Mouse (Mus musculus) kidney, embryonic 16.5 days (tissue): Measurements from ENCODE around the gene Fcgr4. TPM values are rescaled to one million over a fixed set of nuclear protein-coding genes. Genes with fewer than 3 reads are reported as not detected.
"Not testable (repeated sequence)": the region's sequence is repeated elsewhere in the genome, so short reads cannot be mapped to it uniquely, and the experiment has no call there.

ENCODE experiments used
- ATAC-seq: fragments of 200-750 bp; cut with Nextera tagmentation; 2 replicates; pipeline ENCODE4 v1.8.0; 2017; ENCODE audit warnings: moderate TSS enrichment; ENCODE audit not compliant: low FRiP score, low TSS enrichment
- H3K27ac ChIP-seq: fragments of 300-500 bp; sonication (generic); 2 replicates; pipeline ENCODE4 v1.5.1; 2014; ENCODE audit warnings: low read length
- H3K27me3 ChIP-seq: fragments of 300-500 bp; sonication (generic); 2 replicates; pipeline ENCODE4 v1.6.1; 2014; ENCODE audit warnings: low read length, control low read depth, mixed read lengths; ENCODE audit not compliant: insufficient read depth
- H3K36me3 ChIP-seq: fragments of 300-500 bp; sonication (generic); 2 replicates; pipeline ENCODE4 v1.6.1; 2014; ENCODE audit warnings: low read length, control low read depth, mixed read lengths; ENCODE audit not compliant: insufficient read depth
- H3K4me1 ChIP-seq: fragments of 300-500 bp; sonication (generic); 2 replicates; pipeline ENCODE4 v1.6.1; 2014; ENCODE audit warnings: low read length, control low read depth, mixed read lengths; ENCODE audit not compliant: insufficient read depth
- H3K4me2 ChIP-seq: fragments of 300-500 bp; sonication (generic); replicated peaks from 2 replicates; pipeline ENCODE4 v1.6.1; 2014; ENCODE audit warnings: low read depth, low read length
- H3K4me3 ChIP-seq: fragments of 300-500 bp; sonication (generic); 2 replicates; pipeline ENCODE4 v1.5.1; 2014; ENCODE audit warnings: mild to moderate bottlenecking, low read length
- H3K9ac ChIP-seq: fragments of 300-500 bp; sonication (generic); replicated peaks from 2 replicates; pipeline ENCODE4 v1.6.1; 2014; ENCODE audit warnings: low read length
- H3K9me3 ChIP-seq: fragments of 300-500 bp; sonication (generic); 2 replicates; pipeline ENCODE4 v1.6.1; 2016; ENCODE audit warnings: low read length, control low read depth
- WGBS: fragments of 180-500 bp; shearing (Covaris S2); extraction: QIAGEN DNeasy Blood & Tissue Kit; methylation state at CpG from one replicate; pipeline ENCODE4 v1.1.7; 2014; 5-methylcytosine and 5-hydroxymethylcytosine counted together
- polyA plus RNA-seq: library from polyadenylated mRNA; unstranded; fragments of >200 nt; fragmentation: Nextera tagmentation; extraction: Ambion mirVana; gene quantifications from 2 replicates; pipeline ENCODE4 v1.2.1, GENCODE M21; 2015

Fcgr4 gene
- 0.87 and 1.3 TPM in 2 replicates for polyA plus RNA-seq

DNA sequence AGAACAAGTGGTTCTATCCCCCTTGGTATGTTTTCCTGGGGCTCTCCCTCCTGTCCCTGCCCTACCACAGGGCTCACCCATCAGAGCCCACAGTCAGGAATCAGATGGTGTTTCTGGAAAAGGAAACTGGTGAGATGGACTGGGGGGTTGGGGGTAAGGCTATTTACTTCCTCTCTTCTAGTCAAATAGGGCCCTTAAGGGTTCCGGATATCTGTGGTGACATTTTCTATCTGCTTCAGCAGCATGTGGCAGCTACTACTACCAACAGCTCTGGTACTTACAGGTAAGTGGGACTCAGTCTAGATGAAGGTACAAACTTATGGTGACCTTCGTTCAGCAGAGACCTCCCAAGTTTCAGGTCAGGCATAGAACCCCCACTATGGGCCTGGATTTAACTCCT is at the start of gene Fcgr4:
Fcgr4 (plus strand) TSS at position 184 of the 400 bp plus-strand sequence.
- H3K36me3 ChIP-seq: no peaks in the 10 kb centered on the region
- H3K27ac ChIP-seq: no peak within 1 kb of the TSS
- ATAC-seq: no peak
- no peaks in the 10 kb centered on the region for H3K4me1 ChIP-seq
- H3K4me3 ChIP-seq: no peak within 1 kb of the TSS
- H3K9me3 ChIP-seq: no peaks in the 10 kb centered on the region
- no peak within 1 kb of the TSS for H3K4me2 ChIP-seq
- 90% methylated on average over 2 of the region's 2 CpGs for WGBS
- H3K27me3 ChIP-seq: no peaks in the 10 kb centered on the region
- H3K9ac ChIP-seq: no peak within 1 kb of the TSS

- no peak overlapping the region for H3K4me3 ChIP-seq
- no peak for ATAC-seq
- 82% methylated on average over 6 of the region's 6 CpGs for WGBS
- no peaks in the 10 kb centered on the region for H3K9me3 ChIP-seq
- H3K27me3 ChIP-seq: no peaks in the 10 kb centered on the region
- no peaks in the 10 kb centered on the region for H3K36me3 ChIP-seq
- no peak overlapping the region for H3K27ac ChIP-seq
- no peaks in the 10 kb centered on the region for H3K4me1 ChIP-seq
- H3K9ac ChIP-seq: no peak overlapping the region
- no peak overlapping the region for H3K4me2 ChIP-seq
These were observed 46.2 kb upstream of the Fcgr4 start for GRCm38 (mm10) chr1:170972494-170972893.

GRCm38 (mm10) chr1:170972936-170973335 is 45.8 kb upstream of the Fcgr4 start:
- no peak overlapping the region for H3K4me3 ChIP-seq
- no peaks in the 10 kb centered on the region for H3K36me3 ChIP-seq
- no peaks in the 10 kb centered on the region for H3K4me1 ChIP-seq
- H3K9ac ChIP-seq: no peak overlapping the region
- H3K27ac ChIP-seq: no peak overlapping the region
- 92% methylated on average over 4 of the region's 4 CpGs for WGBS
- no peaks in the 10 kb centered on the region for H3K9me3 ChIP-seq
- ATAC-seq: no peak
- no peaks in the 10 kb centered on the region for H3K27me3 ChIP-seq
- no peak overlapping the region for H3K4me2 ChIP-seq

GRCm38 (mm10) chr1:170974171-170974570 is 44.5 kb upstream of the Fcgr4 start:
- no peaks in the 10 kb centered on the region for H3K36me3 ChIP-seq
- H3K27me3 ChIP-seq: no peaks in the 10 kb centered on the region
- H3K4me2 ChIP-seq: no peak overlapping the region
- no peak overlapping the region for H3K27ac ChIP-seq
- 90% methylated on average over 8 of the region's 8 CpGs for WGBS
- no peak overlapping the region for H3K9ac ChIP-seq
- H3K4me3 ChIP-seq: no peak overlapping the region
- no peaks in the 10 kb centered on the region for H3K4me1 ChIP-seq
- ATAC-seq: no peak
- no peaks in the 10 kb centered on the region for H3K9me3 ChIP-seq

DNA sequence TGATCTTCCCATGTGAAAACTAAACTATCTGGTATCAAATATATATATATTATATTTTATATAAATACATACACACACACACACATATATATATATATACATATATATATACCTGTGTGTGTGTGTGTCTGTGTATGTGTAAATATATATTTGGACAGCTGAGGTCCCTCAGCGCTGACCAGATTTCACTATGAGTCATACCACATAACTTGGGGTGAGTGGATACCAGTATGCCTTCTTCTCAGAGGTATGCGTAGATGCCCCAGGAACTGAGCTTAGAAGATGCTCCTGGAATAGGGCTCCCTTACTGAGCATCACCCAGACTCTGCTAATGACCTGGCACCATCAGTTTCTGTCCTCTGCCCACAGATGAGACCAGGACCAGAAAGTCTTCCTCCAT is 44.0 kb upstream of the Fcgr4 start:
- H3K4me1 ChIP-seq: no peaks in the 10 kb centered on the region
- ATAC-seq: no peak
- no peak overlapping the region for H3K4me2 ChIP-seq
- no peaks in the 10 kb centered on the region for H3K27me3 ChIP-seq
- no peaks in the 10 kb centered on the region for H3K36me3 ChIP-seq
- H3K27ac ChIP-seq: no peak overlapping the region
- H3K9me3 ChIP-seq: no peaks in the 10 kb centered on the region
- WGBS: 96% methylated on average over 2 of the region's 2 CpGs
- H3K9ac ChIP-seq: no peak overlapping the region
- H3K4me3 ChIP-seq: no peak overlapping the region

GRCm38 (mm10) chr1:170975350-170975749 is 43.4 kb upstream of the Fcgr4 start:
- not testable (repeated sequence) for H3K9ac ChIP-seq, H3K27ac ChIP-seq, ATAC-seq, H3K36me3 ChIP-seq, H3K9me3 ChIP-seq, H3K4me1 ChIP-seq, H3K4me3 ChIP-seq, H3K27me3 ChIP-seq, H3K4me2 ChIP-seq
- WGBS: 72% methylated on average over 2 of the region's 2 CpGs

- no peaks in the 10 kb centered on the region for H3K9me3 ChIP-seq
- 0 out of 2 replicates have a peak overlapping the region, but pooled peaks have one; percentile 16 for H3K4me2 ChIP-seq
- no peak overlapping the region for H3K9ac ChIP-seq
- H3K36me3 ChIP-seq: no peaks in the 10 kb centered on the region
- no peaks in the 10 kb centered on the region for H3K4me1 ChIP-seq
- no peak overlapping the region for H3K4me3 ChIP-seq
- H3K27ac ChIP-seq: peak overlapping the region; percentile 67
- no peaks in the 10 kb centered on the region for H3K27me3 ChIP-seq
- 51% methylated on average over 7 of the region's 7 CpGs for WGBS
- peak; percentile 94 for ATAC-seq
These were observed 43.0 kb upstream of the Fcgr4 start for GRCm38 (mm10) chr1:170975751-170976161.

DNA sequence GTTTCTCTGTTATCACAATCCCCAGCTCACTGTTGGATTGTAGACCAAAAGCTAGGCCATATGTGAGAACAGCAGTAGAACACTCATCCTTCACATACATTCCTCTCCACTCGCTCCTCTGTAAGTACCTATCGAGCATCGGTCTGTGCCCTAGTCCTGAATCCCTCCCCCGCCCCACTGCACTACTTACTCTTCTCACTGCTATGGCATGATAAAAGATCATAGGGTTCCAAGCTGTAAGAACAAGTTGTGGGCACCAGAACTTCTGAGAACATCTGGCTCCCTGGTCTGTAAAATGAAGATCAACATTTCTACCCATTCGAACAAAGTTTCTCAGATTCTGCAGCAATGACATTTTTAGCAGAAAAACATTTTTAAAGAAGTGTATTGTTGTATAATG is 42.3 kb upstream of the Fcgr4 start, which contains the start of gene Fcgr2b:
Fcgr2b (minus strand) TSS at position 101 of the 400 bp plus-strand sequence.
- Histone ChIP-seq H3K9ac (no peak within 1 kb of the TSS), H3K4me1 (no peaks in the 10 kb centered on the region), H3K4me3 (no peak within 1 kb of the TSS), H3K27me3 (no peaks in the 10 kb centered on the region), H3K4me2 (0 out of 2 replicates have a peak within 1 kb of the TSS, but pooled peaks have one; percentile 16), H3K27ac (peak within 1 kb of the TSS; percentile 67), H3K9me3 (no peaks in the 10 kb centered on the region), H3K36me3 (no peaks in the 10 kb centered on the region)
- ATAC-seq: no peak
- WGBS: 86% methylated on average over 5 of the region's 5 CpGs

GRCm38 (mm10) chr1:170978601-170979000 is 40.1 kb upstream of the Fcgr4 start:
- no peaks in the 10 kb centered on the region for H3K27me3 ChIP-seq
- no peak for ATAC-seq
- H3K4me2 ChIP-seq: no peak overlapping the region
- no peak overlapping the region for H3K9ac ChIP-seq
- H3K4me3 ChIP-seq: no peak overlapping the region
- no peaks in the 10 kb centered on the region for H3K36me3 ChIP-seq
- no peak overlapping the region for H3K27ac ChIP-seq
- no peaks in the 10 kb centered on the region for H3K4me1 ChIP-seq
- no peaks in the 10 kb centered on the region for H3K9me3 ChIP-seq
- 71% methylated on average over 4 of the region's 4 CpGs for WGBS

DNA sequence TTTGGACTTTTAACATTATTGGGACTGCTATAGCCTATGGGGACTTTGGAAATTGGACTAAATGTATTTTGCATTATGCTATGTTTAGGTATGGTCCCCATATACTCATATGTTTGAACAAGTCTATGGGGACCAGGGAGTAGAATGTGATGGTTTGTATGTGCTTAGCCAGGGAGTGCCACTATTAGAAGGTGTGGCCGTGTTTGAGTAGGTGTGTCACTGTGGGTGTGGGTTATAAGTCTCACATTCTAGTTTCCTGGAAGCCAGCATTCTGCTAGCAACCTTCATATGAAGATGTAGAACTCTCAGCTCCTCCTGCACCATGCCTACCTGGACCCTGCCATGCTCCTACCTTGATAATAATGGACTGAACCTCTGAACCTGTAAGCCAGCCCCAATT is 37.0 kb upstream of the Fcgr4 start:
- WGBS: 78% methylated on average over 1 of the region's 1 CpGs

More for the DNA sequence above, 37.0 kb upstream of the Fcgr4 start:
- not testable (repeated sequence) for H3K4me3 ChIP-seq, H3K27me3 ChIP-seq, ATAC-seq, H3K27ac ChIP-seq, H3K4me2 ChIP-seq, H3K36me3 ChIP-seq, H3K9me3 ChIP-seq, H3K9ac ChIP-seq, H3K4me1 ChIP-seq
